Mouse (Mus musculus) embryo, embryonic 11 days (tissue): ENCODE data around the gene Sh2d2a.
"Not testable (repeated sequence)": the region's sequence is repeated elsewhere in the genome, so short reads cannot be mapped to it uniquely, and the experiment has no call there.

Source experiments
- DNase-seq: peaks from one replicate; pipeline ENCODE4 v3.0.0-alpha.2; 2015

Gene Sh2d2a

DNA sequence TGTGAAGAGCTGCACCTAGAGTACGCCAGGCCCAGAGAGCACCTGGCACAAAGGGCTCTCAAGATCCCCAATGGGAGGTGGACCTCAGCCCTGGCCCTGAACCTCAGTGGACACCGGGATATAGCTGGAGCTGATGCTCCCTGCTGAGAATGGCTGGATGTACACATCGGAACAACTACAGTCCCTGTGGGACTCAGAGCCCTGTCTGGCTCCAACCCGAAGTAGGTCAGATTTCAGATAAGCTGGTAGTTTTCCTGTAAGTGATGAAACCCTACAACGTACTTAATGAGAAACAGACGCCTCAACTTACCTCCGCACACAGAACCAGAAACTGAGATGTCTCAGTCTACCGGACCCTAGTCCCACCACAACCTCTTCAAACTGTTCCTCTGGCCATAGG is 11.1 kb downstream of the Sh2d2a start:
- DNase-seq, result peak; percentile 9

DNA sequence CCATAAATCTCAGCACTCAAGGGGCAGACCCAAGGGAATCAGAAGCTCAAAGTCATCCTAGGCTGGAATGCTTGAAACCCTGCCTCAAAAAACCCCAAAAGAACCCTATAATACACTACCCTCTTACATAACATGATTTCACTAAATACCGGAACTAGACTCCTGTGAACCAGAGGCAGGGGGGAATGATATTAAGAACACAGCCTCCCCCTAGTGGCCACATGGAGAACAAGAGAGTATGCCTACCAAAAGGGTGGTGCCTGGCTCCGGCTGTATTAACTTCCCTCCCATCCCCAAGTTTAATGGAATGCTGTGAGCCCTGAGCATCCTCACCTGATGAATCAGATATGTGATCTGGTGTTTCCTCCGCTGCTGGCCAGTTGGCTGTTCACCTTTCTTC is 13.3 kb downstream of the Sh2d2a start:
- peak; percentile 82 for DNase-seq

DNA sequence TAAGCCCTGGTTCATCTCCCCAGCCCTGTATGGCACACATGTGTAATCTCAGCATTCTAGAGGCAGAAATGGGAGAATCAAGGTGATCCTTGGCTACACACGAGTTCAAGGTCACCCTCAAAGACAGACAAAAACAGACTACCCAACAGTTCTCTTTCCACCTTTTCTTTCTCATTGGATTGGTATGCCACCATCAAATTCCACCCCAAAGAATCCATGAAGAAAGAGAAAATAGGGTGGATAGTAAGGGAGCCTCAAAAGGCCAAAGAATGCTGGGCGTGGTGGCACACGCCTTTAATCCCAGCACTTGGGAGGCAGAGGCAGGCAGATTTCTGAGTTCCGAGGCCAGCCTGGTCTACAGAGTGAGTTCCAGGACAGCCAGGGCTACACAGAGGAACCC is 17.6 kb downstream of the Sh2d2a start:
- DNase-seq, result not testable (repeated sequence)

DNA sequence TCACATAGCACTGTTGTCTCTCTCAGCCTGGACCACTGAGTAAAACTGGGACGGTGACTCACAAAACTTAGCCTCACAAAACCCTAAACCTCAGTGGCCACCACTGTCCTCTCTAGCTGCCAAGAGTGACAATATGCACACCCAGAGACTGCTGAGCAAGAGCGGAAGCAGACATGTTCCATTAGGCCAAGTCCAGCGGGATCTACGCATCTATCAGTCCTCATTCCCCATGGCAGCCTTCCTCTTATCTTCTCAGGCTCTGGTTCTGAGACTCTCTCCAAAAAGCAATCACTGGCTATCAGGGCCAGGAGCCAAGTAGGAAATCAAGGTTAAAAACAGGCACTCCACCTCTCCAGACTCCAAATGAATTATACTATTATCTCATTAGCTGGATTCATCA is 31.2 kb downstream of the Sh2d2a start:
- DNase-seq, result no peak

DNA sequence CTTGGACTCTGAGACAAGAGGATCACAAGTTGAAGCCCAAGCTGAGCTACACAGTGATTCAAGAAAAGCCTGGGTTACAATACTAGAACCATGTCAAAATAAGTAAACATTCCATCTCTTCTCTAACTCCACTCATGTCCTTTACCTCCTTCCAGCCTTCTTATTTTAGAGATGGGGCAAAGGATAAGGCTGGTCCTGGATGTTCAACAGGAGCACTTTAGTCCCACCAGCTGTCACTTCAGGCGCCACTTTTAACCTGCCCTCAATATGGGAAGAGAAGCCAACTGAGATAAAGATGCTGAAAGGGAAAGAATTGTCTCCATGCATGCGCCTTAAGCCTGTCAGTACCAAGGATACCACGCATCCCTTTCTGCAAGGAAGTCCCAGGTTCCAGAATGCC is 37.7 kb downstream of the Sh2d2a start:
- DNase-seq, result no peak

DNA sequence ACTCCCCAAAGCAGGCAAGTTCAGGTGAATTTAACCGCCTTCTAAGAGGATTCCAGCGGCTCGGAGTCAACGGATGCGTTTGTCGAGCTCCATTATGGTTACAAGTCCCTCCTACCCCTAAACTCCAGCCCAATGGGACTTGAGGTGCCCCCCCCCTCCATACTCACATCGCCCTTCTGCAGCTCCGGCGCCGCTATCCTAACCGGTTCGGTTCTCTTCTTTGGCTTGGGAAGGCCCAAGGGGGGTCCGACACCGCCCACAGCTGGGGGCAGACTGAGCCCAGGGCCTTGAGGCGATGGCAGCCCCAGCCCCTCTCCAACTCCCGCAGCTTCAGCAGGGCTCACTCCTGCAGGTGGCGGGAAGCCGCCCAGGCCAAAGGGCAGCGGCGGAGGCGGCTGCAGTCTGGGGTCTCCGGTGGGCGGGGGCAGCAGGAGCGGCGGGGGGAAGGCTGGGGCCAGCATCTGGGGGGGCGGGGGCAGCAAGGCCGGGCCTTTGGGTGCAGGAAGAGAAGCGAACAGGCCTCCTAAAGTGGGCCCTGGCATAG is 38.2 kb downstream of the Sh2d2a start:
- peak; percentile 65 for DNase-seq

DNA sequence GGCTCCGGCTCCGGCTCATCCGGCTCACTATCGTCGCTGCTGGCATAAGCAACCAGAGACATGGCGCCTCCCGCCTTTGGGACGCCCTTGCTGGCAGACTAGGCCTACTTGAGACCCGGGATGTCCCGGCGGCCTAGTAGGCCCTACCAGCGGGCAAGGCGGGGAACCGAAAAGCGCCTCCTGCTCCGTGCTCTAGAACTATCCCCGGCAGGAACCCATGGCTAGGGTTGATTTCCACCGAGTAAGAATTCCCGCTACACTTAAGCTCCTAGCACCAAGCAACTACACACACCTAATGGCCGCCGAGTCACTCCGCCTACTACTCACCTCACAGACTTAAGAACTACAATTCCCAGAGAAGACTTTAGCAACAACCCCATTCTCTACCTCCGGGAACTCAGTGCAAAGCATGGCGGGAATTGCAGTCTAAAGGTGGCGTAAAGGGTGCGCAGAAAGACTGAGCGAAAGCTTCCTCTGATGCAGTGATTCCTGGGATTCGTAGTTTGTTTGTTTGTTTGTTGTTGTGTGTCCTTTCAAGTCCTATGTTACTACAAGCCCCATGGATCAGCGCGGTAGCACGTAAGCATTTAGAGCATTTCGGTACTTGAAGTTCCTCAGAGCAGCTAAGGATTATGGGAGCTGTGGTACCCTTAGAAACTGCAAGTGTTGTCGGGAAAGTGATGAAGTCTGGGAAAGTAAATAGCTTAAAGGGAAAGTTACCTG is 38.9 kb downstream of the Sh2d2a start, which contains the start of gene Prcc:
TSS of gene Prcc (minus strand) at position 328 of the 723 bp plus-strand sequence.
- peak; percentile 96 for DNase-seq

DNA sequence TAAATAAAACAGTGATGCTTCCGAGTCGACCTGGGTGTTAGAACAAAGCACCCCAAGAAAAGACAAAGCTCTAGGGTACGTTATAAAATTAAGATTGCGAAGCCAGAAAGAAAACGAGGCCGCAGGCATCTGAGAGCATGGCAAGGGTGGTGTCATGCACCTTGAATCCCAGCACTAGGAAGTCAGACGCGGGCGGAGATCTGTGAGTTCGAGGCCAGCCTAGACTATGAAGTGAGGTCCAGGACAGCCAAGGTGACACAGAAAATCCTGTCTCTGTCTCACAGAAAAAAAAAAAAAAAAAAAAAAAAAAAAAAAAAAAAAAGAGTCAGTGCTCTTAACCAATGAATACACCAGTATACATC is 39.4 kb downstream of the Sh2d2a start:
- no peak for DNase-seq

DNA sequence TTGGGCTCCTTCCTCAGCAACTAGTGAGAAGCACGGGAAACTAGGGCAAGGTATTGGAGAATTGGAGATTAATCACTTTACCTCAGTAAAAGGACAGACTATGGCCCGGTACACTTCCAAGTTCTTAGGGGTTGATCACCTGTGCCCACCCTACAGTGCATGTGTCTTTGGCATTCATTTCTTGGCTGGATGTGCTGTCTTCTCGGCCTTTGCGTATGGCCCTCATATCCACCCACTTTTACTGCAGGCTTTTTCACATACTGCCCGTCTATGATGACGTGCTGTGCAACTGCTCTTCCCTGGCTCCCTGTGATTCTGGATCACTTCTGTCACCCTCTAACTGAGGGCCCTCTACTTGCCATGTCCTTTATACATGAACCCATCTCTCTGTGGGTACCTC is 39.9 kb downstream of the Sh2d2a start:
- no peak for DNase-seq

DNA sequence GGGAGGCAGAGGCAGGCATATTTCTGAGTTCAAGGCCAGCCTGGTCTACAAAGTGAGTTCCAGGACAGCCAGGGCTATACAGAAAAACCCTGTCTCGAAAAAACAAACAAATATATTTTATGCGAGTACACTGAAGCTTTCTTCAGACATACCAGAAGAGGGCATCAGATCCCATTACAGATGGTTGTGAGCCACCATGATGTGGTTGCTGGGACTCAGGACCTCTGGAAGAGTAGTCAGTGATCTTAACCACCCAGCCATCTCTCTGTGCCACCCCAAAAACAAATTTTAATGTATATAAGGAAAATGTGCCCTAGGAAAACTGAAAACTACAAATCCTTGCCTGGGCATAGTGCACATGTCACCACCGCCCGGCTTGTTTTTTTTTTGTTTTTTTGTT is 40.8 kb downstream of the Sh2d2a start:
- not testable (repeated sequence) for DNase-seq

DNA sequence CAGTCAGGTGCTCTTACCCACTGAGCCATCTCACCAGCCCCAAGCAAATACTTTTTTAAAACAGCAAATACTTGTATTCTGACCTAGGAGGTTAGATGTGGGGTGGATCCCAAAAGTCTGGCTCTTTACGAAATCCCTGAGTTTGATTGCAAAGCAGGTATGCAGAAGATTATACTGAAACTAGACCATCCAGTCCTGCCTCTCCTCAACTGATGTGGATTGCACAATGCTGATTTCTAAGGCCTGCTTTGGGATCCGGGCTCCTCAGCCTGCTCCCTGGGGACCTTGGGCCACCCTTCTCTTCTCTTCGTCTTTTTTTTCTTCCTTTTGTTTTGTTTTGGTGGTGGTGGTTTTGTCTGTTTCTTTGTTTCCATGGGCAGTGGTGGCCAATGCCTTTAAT is 44.9 kb downstream of the Sh2d2a start:
- no peak for DNase-seq

DNA sequence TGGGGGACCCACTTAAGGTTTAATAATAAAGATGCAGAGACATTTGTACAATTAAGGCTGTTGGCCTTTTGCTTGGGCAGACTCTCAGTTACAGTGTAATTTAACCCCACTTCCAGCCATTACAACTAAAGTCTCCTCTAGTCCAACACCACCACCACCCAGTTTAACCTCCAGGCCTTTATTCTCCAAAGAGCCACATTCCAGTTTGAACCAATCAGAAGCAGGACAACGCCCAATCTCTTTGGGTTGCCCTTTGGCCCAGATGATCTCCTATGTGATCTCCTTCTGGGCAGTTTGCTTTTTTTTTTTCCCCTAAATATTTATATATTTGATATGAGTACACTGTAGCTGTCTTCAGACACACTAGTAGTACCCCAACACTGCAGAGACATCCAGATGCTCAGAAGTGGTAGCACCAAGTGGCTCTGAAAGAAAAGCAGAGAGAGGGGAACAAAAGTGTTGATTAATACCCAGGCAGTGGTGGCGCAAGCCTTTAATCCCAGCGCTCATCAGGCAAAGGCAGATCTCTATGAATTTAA is 46.9 kb downstream of the Sh2d2a start:
- DNase-seq, result no peak

DNA sequence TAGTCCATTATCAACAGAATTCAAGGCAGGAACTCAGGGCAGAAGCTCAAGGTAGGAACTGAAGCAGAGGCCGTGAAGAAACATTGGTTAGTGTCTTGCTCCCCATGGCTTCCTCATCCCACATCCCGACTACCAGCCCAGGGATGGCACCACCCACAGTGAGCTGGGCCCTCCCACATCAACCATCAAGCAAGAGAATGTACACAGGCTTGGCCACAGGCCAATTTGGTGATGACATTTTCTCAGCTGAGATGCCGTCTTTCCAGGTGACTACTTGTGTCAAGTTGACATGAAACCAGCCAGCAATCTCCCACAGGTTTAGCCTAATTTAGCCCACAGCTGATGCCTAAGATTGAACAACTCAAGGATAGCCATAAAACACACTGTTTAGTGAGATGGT is 52.7 kb downstream of the Sh2d2a start:
- DNase-seq, result no peak

DNA sequence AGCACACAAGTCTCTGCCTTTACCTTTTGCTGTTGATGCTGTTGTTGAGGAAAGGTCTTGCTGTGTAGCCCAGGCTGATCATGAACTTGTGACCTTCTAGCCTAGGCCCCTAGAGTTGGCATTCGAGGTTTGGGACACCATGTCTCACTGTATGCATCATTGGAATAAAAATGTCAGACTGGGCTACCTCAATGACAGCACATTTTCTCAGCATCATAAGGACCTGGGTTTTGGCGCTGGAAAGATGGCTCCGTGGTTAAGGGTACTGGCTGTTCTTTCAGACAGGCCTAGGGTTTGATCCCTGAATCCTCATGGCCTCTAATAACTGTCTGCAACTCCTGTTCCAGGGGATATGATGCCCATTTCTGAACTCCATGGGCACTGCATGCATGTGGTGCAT is 53.2 kb downstream of the Sh2d2a start:
- DNase-seq, result no peak

DNA sequence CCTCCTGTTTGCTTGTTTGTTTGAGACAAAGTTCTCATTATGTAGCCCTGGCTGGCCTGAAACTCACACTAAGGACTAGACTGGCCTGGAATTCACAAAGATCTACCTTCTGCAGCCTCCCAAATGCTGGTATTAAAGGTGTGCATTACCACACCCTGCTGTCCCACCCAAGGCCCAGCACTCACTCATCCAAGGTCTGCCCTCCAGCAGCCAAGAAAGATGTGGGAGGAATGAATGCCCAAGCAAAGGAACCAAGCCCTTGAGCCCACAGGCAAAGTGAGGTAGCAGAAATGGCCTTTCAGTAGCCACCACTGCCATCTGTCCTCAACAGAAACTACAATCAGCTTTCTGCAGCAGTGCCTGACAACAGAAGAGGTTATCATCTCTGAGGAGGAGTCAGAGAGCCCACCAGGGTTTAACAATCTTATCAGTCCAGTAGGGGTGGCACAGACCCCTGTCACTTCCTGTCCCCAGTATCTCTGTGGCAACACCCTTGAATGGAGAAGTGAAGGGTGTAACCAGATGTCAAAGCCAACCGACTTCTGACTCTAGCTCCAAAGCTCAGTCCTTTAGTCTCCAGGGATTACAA is 54.6 kb downstream of the Sh2d2a start:
- DNase-seq, result no peak

DNA sequence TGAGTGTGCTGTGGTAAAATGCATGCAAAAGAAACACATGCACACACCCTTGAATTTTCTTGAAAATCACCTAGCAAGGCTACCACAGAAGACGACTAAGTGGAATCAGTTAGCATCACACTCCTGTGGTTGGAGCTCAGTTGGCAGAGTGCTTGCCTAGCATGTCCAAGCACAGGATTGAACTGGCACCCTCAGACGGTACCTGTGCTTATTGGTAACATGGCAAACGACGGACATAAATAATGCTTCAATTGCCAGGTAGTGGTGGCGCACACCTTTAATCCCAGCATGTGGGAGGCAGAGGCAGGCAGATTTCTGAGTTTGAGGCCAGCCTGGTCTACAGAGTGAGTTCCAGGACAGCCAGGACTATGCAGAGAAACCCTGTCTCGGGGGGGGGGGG is 55.4 kb downstream of the Sh2d2a start:
- DNase-seq, result not testable (repeated sequence)

DNA sequence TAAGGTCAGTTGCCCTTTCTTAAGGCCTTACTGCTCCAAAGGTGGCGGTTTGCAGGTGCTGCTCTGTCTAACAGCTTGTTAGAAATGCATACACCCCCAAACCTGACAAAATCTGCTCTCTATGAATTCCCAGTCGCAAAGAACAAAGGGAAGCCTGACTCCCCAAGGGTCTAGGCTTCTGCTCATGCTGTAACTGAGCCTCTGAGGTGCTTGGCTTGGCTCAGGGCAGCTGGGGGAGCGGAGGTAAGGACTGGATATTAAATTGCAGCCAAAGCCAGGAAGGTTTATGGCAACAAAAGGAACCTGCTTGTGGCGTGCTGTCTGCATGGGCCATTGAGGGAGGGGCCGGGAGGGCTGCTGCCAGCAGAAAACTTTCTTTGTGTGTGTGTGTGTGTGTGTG is 57.3 kb downstream of the Sh2d2a start:
- DNase-seq, result no peak
